Mouse (Mus musculus) limb, embryonic 14.5 days (tissue): ENCODE data around the gene Tsen54. TPM values are rescaled to one million over a fixed set of nuclear protein-coding genes. Genes with fewer than 3 reads are reported as not detected.
A peak's percentile ranks its signal among the peaks of the same experiment; 100 is the strongest.

Experiments
- ATAC-seq: fragments of 200-750 bp; cut with Nextera tagmentation; 2 replicates; pipeline ENCODE4 v1.8.0; 2017; ENCODE audit warnings: low read depth, moderate number of reproducible peaks, moderate TSS enrichment; ENCODE audit not compliant: low FRiP score
- DNase-seq: peaks from one replicate; pipeline ENCODE4 v3.0.0-alpha.2; 2015; ENCODE audit warnings: low spot score
- H3K27ac ChIP-seq: fragments of 300-500 bp; sonication (generic); replicated peaks from 2 replicates; pipeline ENCODE4 v1.5.1; 2014; ENCODE audit warnings: low read depth, mild to moderate bottlenecking, low read length, moderate library complexity, mixed read lengths
- H3K27me3 ChIP-seq: fragments of 300-500 bp; sonication (generic); 2 replicates; pipeline ENCODE4 v1.6.1; 2014; ENCODE audit warnings: low read length, mixed read lengths; ENCODE audit not compliant: control insufficient read depth, insufficient read depth
- H3K36me3 ChIP-seq: fragments of 300-500 bp; sonication (generic); 2 replicates; pipeline ENCODE4 v1.6.1; 2014; ENCODE audit warnings: mild to moderate bottlenecking, low read length, moderate library complexity, mixed read lengths; ENCODE audit not compliant: control insufficient read depth, insufficient read depth
- H3K4me1 ChIP-seq: fragments of 300-500 bp; sonication (generic); 2 replicates; pipeline ENCODE4 v1.6.1; 2014; ENCODE audit warnings: antibody characterized with exemption, low read length, mixed read lengths; ENCODE audit not compliant: control insufficient read depth, insufficient read depth
- H3K4me2 ChIP-seq: fragments of 300-500 bp; sonication (generic); replicated peaks from 2 replicates; pipeline ENCODE4 v1.6.1; 2014; ENCODE audit warnings: low read depth, mild to moderate bottlenecking, low read length, moderate library complexity; ENCODE audit not compliant: severe bottlenecking
- H3K4me3 ChIP-seq: fragments of 300-500 bp; sonication (generic); replicated peaks from 2 replicates; pipeline ENCODE4 v1.5.1; 2014; ENCODE audit warnings: low read length
- H3K9ac ChIP-seq: fragments of 300-500 bp; sonication (generic); 2 replicates; pipeline ENCODE4 v1.6.1; 2014; ENCODE audit warnings: mild to moderate bottlenecking, low read depth, low read length, moderate library complexity; ENCODE audit not compliant: severe bottlenecking
- H3K9me3 ChIP-seq: fragments of 300-500 bp; sonication (generic); 2 replicates; pipeline ENCODE4 v1.6.1; 2016; ENCODE audit warnings: low read length; ENCODE audit not compliant: control insufficient read depth
- POLR2A ChIP-seq: fragments of 200-500 bp; IDR thresholded peaks from 2 replicates; pipeline ENCODE4 v1.8.0; 2012; ENCODE audit warnings: inconsistent platforms, mild to moderate bottlenecking, moderate library complexity, borderline replicate concordance; ENCODE audit not compliant: insufficient read depth, insufficient read length; ENCODE audit errors: extremely low read depth
- WGBS: fragments of 180-500 bp; shearing (Covaris S2); extraction: QIAGEN DNeasy Blood & Tissue Kit; methylation state at CpG from one replicate; pipeline ENCODE4 v1.1.7; 2014; 5-methylcytosine and 5-hydroxymethylcytosine counted together
- polyA plus RNA-seq, 2 experiments: library from polyadenylated mRNA; depleted of rRNA in 1 of 2; stranded (reverse) in 1 of 2; unstranded in 1 of 2; fragments of >200 nt; fragmentation: Nextera tagmentation in 1 of 2; extraction: Ambion mirVana in 1 of 2; gene quantifications; 2 replicates each; pipeline versions ENCODE4 v1.2.1 to v1.2.3; 2012 to 2014

The Tsen54 gene
- polyA plus RNA-seq, 2 experiments, result 28.1 to 32.6 TPM

DNA sequence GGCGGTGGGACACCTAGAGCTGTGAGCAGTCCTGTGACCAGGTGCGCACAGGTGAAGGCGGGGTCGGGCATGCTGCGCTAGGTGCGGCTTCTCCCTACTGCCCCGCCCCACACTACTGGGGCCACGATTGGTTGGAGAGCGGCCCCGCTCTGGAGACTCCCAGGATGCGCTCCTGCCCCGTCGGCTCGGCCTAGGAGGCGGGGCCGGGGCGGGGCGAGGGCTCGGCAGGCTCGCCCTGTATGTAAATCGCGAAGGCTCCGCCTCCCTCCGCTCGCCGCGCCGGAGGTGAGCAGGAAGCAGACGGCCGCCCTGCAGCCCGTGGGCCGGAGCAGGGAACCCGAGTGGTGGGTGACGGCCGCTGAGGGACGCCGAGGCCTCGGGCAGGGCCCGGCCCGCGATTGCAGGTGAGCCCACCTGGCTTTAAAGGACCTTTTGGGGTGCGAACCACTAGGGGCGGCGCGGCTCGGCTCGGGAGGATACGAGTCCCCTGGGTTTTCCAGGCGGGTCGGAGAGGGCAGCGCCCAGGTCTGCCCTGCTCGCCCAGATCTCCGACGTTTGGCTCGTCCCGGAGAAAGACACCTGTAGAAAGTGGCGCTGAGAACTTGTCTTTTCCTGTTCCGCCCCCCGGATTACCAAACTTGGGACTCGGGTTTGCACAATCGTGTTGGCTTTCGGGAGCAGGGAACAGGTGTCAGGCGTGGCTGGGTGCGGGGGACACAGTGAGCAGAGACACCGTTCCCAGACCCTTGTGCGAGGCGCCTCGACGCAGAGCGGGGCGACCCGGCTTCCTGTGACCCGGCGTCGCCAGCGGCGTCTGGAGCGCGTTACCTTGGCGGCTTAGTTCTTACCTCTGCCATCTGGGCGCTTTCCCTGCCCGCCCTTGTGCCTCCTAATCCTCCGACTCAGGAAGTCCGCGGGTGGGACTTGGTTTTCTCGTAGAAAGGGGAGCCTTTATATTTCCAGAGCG is 9.5 kb downstream of the Tsen54 start, which contains the start of gene Llgl2:
Gene Llgl2, plus strand, starts transcription at position 276 of the 967 bp plus-strand sequence.
- no peak within 1 kb of the TSS for H3K27ac ChIP-seq
- peak within 1 kb of the TSS; percentile 59 for H3K4me3 ChIP-seq
- 0 out of 2 replicates have a peak, but pooled peaks have one; percentile 16 for TF ChIP-seq POLR2A
- H3K4me2 ChIP-seq, result peak within 1 kb of the TSS; percentile 82
- WGBS, result under 1% methylated on average over 74 of the region's 87 CpGs
- H3K9ac ChIP-seq, result peak within 1 kb of the TSS; percentile 53
- peaks cover 14% of the 10 kb centered on the region for H3K27me3 ChIP-seq
- peaks cover 7% of the 10 kb centered on the region for H3K4me1 ChIP-seq
- peaks cover 27% of the 10 kb centered on the region for H3K36me3 ChIP-seq
- DNase-seq, result peak; percentile 86
- H3K9me3 ChIP-seq, result no peaks in the 10 kb centered on the region
- ATAC-seq, result peak; percentile 92

DNA sequence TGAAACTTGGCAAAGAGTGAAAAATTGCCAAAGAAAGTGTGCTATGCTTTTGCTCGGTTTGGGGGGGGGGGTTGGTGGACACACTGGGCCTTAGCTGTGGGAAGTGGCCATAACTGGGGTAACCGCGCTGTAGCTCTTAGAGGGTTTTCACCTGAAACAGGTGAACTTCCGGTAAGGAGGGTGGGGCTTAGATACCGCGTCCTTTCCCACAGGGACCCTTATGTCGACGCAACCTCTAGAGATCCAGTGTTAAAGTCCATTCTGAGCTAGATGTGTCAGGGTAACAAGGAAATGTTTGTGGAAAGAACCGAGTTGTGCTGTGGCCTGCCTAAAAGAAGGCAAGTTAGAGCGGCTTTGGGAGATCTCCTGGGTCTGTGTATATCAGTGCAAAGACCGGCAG is 10.3 kb downstream of the Tsen54 start:
- no peak for TF ChIP-seq POLR2A
- Histone ChIP-seq H3K36me3 (peaks cover 27% of the 10 kb centered on the region), H3K9ac (0 out of 2 replicates have a peak overlapping the region, but pooled peaks have one; percentile 53), H3K27ac (no peak overlapping the region), H3K4me2 (peak overlapping the region; percentile 82), H3K4me3 (peak overlapping the region; percentile 59), H3K27me3 (peaks cover 14% of the 10 kb centered on the region), H3K9me3 (no peaks in the 10 kb centered on the region), H3K4me1 (peaks cover 7% of the 10 kb centered on the region)
- 17% methylated on average over 11 of the region's 11 CpGs for WGBS
- ATAC-seq (no peak), DNase-seq (no peak)

DNA sequence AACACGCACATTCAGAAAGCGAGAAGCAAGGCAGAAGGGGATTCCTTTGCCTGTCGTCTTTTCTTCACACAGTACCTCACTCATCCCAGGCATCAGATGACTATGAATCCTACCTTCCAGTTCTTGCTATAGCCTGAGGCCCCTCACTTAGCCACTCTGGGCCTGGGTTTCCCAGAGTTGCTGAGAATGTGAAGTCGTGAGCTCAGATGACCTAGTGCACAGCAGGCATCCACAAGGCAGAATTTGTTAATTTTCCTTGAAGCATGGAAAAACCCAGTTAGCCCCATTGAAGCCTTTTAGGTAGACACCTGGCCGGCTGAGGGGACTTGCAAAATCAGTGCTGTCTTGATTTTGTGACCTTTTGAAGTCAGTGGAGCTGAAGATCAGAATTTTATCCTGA is 12.0 kb downstream of the Tsen54 start:
- no peak for DNase-seq
- 48% methylated on average over 5 of the region's 5 CpGs for WGBS
- H3K27ac ChIP-seq, result no peak overlapping the region
- no peak overlapping the region for H3K9ac ChIP-seq
- H3K4me2 ChIP-seq, result no peak overlapping the region
- no peaks in the 10 kb centered on the region for H3K9me3 ChIP-seq
- no peak for ATAC-seq
- H3K36me3 ChIP-seq, result peaks cover 10% of the 10 kb centered on the region
- H3K27me3 ChIP-seq, result peaks cover 14% of the 10 kb centered on the region
- TF ChIP-seq POLR2A, result no peak
- no peak overlapping the region for H3K4me3 ChIP-seq
- H3K4me1 ChIP-seq, result peaks cover 9% of the 10 kb centered on the region

DNA sequence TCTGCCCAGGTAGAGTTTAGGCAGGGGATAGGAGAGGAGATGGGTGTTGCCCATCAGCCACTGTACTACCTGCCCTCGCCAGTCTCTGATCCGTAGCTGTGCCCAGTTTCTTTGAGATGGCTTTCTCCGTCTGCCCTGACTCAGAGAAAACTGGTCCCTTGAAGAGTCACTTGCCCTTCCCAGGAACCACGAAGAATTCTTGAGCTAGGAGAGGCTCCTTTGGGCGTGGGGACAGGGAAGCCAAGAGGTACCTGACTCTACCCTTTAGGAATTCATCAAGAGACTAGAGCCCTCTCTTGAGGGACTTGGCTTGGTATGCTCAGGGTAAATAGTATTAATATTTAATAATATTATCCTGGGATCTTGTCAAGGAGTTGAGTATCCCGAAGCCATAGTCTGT is 13.1 kb downstream of the Tsen54 start:
- Histone ChIP-seq H3K27me3 (peaks cover 14% of the 10 kb centered on the region), H3K4me1 (peaks cover 14% of the 10 kb centered on the region), H3K27ac (no peak overlapping the region), H3K4me2 (no peak overlapping the region), H3K9me3 (no peaks in the 10 kb centered on the region), H3K9ac (no peak overlapping the region), H3K36me3 (no peaks in the 10 kb centered on the region), H3K4me3 (no peak overlapping the region)
- 87% methylated on average over 6 of the region's 6 CpGs for WGBS
- DNase-seq, result no peak
- TF ChIP-seq POLR2A, result no peak
- no peak for ATAC-seq

DNA sequence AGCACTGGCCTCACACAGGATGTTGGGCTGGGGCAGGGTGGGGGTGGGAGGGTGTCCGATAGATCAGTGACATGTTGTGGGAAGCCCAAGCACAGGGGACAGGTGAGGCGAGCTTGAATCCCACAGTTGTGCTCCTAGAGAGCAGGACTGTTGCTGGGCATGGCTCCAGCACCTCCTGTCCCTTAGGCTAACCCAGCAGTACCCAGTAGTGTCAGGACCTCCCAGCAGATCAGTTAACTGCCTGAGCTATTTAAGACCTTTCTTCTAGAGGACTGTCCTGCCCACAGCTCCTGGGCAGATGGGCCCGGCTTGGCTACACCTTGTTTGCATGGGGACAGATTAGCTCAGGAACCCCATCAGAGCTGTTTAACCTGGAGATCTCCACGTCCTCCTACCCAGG is 14.5 kb downstream of the Tsen54 start:
- H3K9ac ChIP-seq, result no peak overlapping the region

More for the DNA sequence above, 14.5 kb downstream of the Tsen54 start:
- H3K36me3 ChIP-seq, result no peaks in the 10 kb centered on the region
- DNase-seq (no peak), ATAC-seq (no peak)
- H3K27ac ChIP-seq, result no peak overlapping the region
- no peak overlapping the region for H3K4me3 ChIP-seq
- WGBS, result 42% methylated on average over 4 of the region's 4 CpGs
- no peaks in the 10 kb centered on the region for H3K9me3 ChIP-seq
- H3K4me1 ChIP-seq, result peaks cover 22% of the 10 kb centered on the region
- H3K4me2 ChIP-seq, result no peak overlapping the region
- peaks cover 14% of the 10 kb centered on the region for H3K27me3 ChIP-seq
- no peak for TF ChIP-seq POLR2A
